Mouse (Mus musculus): ENCODE results near the gene Frat2.

DNA sequence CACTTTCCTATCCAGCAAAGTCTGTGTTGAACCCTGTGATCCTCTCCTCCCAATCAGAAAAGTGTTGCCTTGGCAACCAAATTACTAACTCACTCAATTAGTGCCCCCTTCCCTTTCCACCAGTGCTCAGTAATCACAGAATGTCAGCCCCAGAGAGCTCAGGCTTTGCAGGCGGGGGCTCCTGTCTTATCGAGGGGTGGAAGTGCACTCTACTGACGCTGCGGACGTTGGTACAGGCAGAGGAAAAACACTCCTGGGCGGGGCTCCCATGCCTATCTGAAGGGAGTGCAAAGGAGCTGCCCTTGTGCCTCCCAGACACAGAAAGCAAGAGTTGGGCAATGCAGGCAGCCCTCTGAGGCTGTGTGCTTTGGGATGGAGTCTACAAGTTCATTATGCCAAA, 12.1 kb downstream of the Frat2 start:
- TF ChIP-seq CTCF (IDR thresholded peaks at IDR 0.05; ENCODE audit: borderline replicate concordance, extremely low read depth, insufficient read depth, insufficient read length) (no peak), POLR2A (IDR thresholded peaks at IDR 0.05; ENCODE audit: borderline replicate concordance, extremely low read depth, insufficient read depth, insufficient read length, poor library complexity, severe bottlenecking) (no peak)
